Mouse (Mus musculus) G1E (cell line): Measurements from ENCODE around the gene Traf3ip2. TPM values are rescaled to one million over a fixed set of nuclear protein-coding genes. Genes with fewer than 3 reads are reported as not detected.

ENCODE experiments used
- ATAC-seq: 2 replicates; pipeline ENCODE4 v1.8.0; 2016; ENCODE audit warnings: mild to moderate bottlenecking; ENCODE audit not compliant: insufficient number of reproducible peaks, poor library complexity, low FRiP score, severe bottlenecking; ENCODE audit errors: extremely low read depth
- DNase-seq: peaks from one replicate; pipeline ENCODE4 v3.0.0; 2012; ENCODE audit warnings: low spot score
- H3K27me3 ChIP-seq: 2 replicates; pipeline ENCODE4 v1.6.1; 2012; ENCODE audit warnings: mild to moderate bottlenecking, low read length, inconsistent platforms; ENCODE audit not compliant: insufficient read depth
- H3K36me3 ChIP-seq: replicated peaks from 2 replicates; pipeline ENCODE3; 2012; ENCODE audit warnings: mild to moderate bottlenecking, inconsistent platforms
- H3K4me1 ChIP-seq: 2 replicates; pipeline ENCODE4 v1.6.1; 2012; ENCODE audit warnings: low read depth, low read length, inconsistent platforms, mixed read lengths; ENCODE audit not compliant: insufficient read depth
- H3K4me3 ChIP-seq: 2 replicates; pipeline ENCODE4 v1.5.1; 2012; ENCODE audit warnings: low read depth, mild to moderate bottlenecking, inconsistent platforms, low read length, moderate library complexity, mixed read lengths
- H3K9me3 ChIP-seq: replicated peaks from 2 replicates; pipeline ENCODE4 v1.6.1; 2012; ENCODE audit warnings: inconsistent platforms
- CTCF ChIP-seq: IDR thresholded peaks from 2 replicates; pipeline ENCODE4 v1.5.1; 2012; ENCODE audit warnings: low read depth, low read length, inconsistent platforms, mixed read lengths
- GATA1 ChIP-seq: IDR thresholded peaks from 2 replicates; pipeline ENCODE4 v1.6.1; 2012; ENCODE audit warnings: borderline replicate concordance, low read length, inconsistent platforms, mixed read lengths
- GATA2 ChIP-seq: IDR thresholded peaks from 2 replicates; pipeline ENCODE4 v1.6.1; 2012; ENCODE audit warnings: low read depth, low read length, inconsistent platforms, borderline replicate concordance
- POLR2AphosphoS5 ChIP-seq: IDR thresholded peaks from 2 replicates; pipeline ENCODE4 v1.6.1; 2012; ENCODE audit warnings: low read depth, low read length, inconsistent platforms; ENCODE audit not compliant: insufficient replicate concordance
- TAL1 ChIP-seq: conservative IDR thresholded peaks from 2 replicates; pipeline ENCODE4 v1.6.1; 2012; ENCODE audit warnings: low read depth, low read length, inconsistent platforms, mixed read lengths
- polyA plus RNA-seq: library from polyadenylated mRNA; stranded (reverse); fragments of >175 nt; gene quantifications from 2 replicates; pipeline ENCODE4 v1.2.3, GENCODE M21; 2012
- total RNA-seq, 2 experiments: library from RNA; stranded (forward) in 1 of 2; stranded (reverse) in 1 of 2; fragments of 200-1000 nt in 1 of 2; fragments of >200 nt in 1 of 2; fragmentation: Nextera tagmentation in 1 of 2; gene quantifications; 2 replicates each; pipeline ENCODE4 v1.2.3; 2014 to 2017

Gene Traf3ip2
- total and polyA plus RNA-seq, 3 experiments, result 0.75 to 2.2 (median 1.9) TPM

DNA sequence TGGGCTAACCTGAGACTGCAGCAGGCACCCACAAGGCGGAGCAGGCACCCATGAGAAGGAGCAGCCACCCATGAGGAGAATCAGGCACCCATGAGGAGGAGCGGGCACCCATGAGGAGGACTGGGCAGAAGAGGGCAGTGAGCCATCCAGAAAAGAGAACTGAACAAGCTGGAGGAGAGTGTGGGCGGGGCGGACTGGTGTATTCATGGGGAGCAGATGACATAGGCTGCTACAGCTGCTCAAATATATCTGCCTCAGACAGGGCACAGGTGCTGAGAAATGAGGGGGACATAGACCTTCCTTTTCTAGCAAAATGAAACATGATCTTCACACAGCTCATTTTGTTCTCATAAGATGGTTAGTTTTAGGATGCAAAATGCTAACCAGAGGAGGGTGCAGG is 74.1 kb downstream of the Traf3ip2 start:
- no peak for ATAC-seq
- no peaks in the 10 kb centered on the region for H3K9me3 ChIP-seq
- no peak overlapping the region for H3K4me3 ChIP-seq
- H3K4me1 ChIP-seq, result no peaks in the 10 kb centered on the region; the same call in 1 of the 2 replicates
- no peaks in the 10 kb centered on the region for H3K27me3 ChIP-seq
- DNase-seq, result no peak
- TF ChIP-seq GATA1, result no peak
- no peak for TF ChIP-seq POLR2AphosphoS5
- TF ChIP-seq CTCF, result no peak
- no peak for TF ChIP-seq GATA2
- no peak for TF ChIP-seq TAL1
- H3K36me3 ChIP-seq, result no peaks in the 10 kb centered on the region

DNA sequence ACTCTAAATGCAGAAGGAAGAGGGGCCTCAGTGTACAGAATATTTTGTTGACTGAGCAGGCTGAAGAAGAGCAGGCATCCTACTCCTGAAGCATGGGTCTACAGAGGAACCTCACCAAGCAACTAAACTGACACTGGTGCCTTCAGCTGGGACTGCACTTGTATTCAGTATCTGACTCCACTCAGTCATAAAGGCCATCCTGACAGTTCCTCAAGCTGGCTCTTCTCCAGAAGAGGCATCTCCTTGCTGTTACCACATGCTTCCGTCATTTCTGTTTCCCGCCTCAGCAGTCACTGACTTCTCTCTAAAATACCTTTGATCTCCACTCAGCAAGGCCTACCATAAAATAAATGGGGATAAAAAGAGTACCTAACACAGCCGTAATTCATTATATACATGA is 75.1 kb downstream of the Traf3ip2 start:
- TF ChIP-seq TAL1 (no peak), CTCF (no peak), GATA1 (no peak), GATA2 (no peak), POLR2AphosphoS5 (no peak)
- DNase-seq (no peak), ATAC-seq (no peak)
- H3K4me1 ChIP-seq, result no peaks in the 10 kb centered on the region; the same call in 1 of the 2 replicates
- no peaks in the 10 kb centered on the region for H3K9me3 ChIP-seq
- no peak overlapping the region for H3K4me3 ChIP-seq
- H3K27me3 ChIP-seq, result 0 out of 2 replicates have a peak, but pooled peaks cover 2% of the 10 kb centered on the region
- H3K36me3 ChIP-seq, result no peaks in the 10 kb centered on the region

DNA sequence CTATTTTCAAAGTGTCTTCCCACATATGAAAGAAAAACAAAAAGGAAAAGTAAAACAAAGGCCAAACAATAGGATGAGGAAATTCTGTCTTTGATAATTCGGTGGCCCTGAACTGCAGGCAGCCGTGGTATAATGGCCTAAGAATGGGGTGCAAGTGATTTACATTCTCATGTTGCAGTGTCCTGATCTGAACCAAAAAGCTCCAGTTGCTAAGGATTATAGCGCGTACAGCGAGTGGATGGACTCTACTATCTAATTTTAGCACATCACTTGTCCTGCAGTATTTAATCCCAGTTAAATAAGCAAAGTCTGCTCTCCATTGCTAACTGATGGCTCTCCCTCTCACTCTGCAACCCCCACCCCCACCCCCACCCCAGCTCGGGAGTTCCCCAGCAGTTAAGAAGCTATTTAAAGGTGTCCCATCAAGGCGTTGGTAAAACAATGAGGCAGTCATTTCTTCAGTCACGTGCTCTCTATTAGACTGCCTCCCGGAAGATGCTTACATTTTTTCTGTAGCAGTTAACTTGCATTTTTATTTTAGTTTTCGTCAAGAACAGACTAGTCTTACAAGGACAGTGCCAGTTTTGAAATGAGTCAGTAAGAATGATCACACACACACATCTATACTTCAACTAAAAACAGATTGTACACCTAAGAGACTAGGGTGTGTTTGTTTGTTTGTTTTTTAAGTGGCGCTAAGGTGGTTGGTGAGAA is 78.8 kb downstream of the Traf3ip2 start:
- Histone ChIP-seq H3K4me3 (no peak overlapping the region), H3K9me3 (no peaks in the 10 kb centered on the region), H3K4me1 (no peaks in the 10 kb centered on the region; the same call in 1 of the 2 replicates), H3K27me3 (0 out of 2 replicates have a peak, but pooled peaks cover 2% of the 10 kb centered on the region), H3K36me3 (no peaks in the 10 kb centered on the region)
- TF ChIP-seq GATA2, result no peak
- no peak for TF ChIP-seq CTCF
- TF ChIP-seq POLR2AphosphoS5, result no peak
- TF ChIP-seq GATA1, result no peak
- no peak for TF ChIP-seq TAL1
- ATAC-seq, result no peak
- DNase-seq, result no peak

DNA sequence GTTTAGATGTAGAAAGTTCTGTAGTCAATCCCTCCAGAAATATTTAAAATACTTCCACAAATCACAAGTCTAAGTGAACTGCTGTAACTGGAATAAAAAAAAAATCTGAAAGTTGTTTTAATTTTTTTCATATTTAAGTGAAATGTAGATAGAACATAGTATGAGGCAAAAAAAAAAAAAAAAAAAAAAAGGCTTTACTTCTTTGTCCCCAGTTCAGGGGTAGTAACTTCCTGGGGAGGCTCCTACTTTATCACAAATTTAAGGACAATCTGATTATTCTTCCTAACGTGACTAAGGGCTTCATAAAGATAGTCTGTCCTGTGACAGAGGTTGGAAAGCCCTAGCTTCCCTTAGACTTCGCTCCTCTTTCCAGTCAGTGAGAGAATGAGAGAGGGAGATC is 79.4 kb downstream of the Traf3ip2 start:
- DNase-seq, result no peak
- no peak overlapping the region for H3K4me3 ChIP-seq
- ATAC-seq, result no peak
- H3K27me3 ChIP-seq, result 0 out of 2 replicates have a peak, but pooled peaks cover 2% of the 10 kb centered on the region
- no peaks in the 10 kb centered on the region; the same call in 1 of the 2 replicates for H3K4me1 ChIP-seq
- no peaks in the 10 kb centered on the region for H3K9me3 ChIP-seq
- TF ChIP-seq GATA2 (no peak), GATA1 (no peak), POLR2AphosphoS5 (no peak), TAL1 (no peak), CTCF (no peak)
- no peaks in the 10 kb centered on the region for H3K36me3 ChIP-seq

Other genes starting within 250 kb of the Traf3ip2 start
- 91.4 and 101 TPM in 2 replicates for gene Fyn, start 244.1 kb upstream of the Traf3ip2 start, total RNA-seq (2014; fragmentation: Nextera tagmentation)
- gene Fyn, start 244.1 kb upstream of the Traf3ip2 start, total RNA-seq (2017), result 125 and 127 TPM in 2 replicates
- gene Fyn, start 244.1 kb upstream of the Traf3ip2 start, polyA plus RNA-seq, result 88.6 and 89.7 TPM in 2 replicates
- 70.5 and 76.6 TPM in 2 replicates for gene Rev3l, start 119.2 kb downstream of the Traf3ip2 start, total RNA-seq (2014; fragmentation: Nextera tagmentation)
- gene Rev3l, start 119.2 kb downstream of the Traf3ip2 start, total RNA-seq (2017), result 35.0 and 44.0 TPM in 2 replicates
- 1.6 and 1.8 TPM in 2 replicates for gene Rev3l, start 119.2 kb downstream of the Traf3ip2 start, polyA plus RNA-seq